In genomic region chr14:31001307-31002205, GRCm38 (mm10) we compare ENCODE assay signal across 8 mouse cellular contexts. TPM values are rescaled to one million over a fixed set of nuclear protein-coding genes. Genes with fewer than 3 reads are reported as not detected.
DNase-seq lines count a peak whose midpoint lies in the region; ATAC-seq and TF ChIP-seq lines count a peak whose summit lies in the region.

Glt8d1 (plus strand) TSS chr14:31001400.
Spcs1 (minus strand) TSS chr14:31001672.

- under 1% methylated on average over 84 of the region's 84 CpGs for WGBS in lung, embryonic 14.5 days

- H3K36me3 ChIP-seq in ES-E14 (ENCODE audit: control insufficient read depth, insufficient read depth, low read length, poor library complexity, severe bottlenecking): no peaks in the 10 kb centered on the region
- H3K36me3 ChIP-seq in lung, embryonic 14.5 days (ENCODE audit: insufficient read depth): peaks cover 18% of the 10 kb centered on the region; the same call in 1 of the 2 replicates

- H3K4me2 ChIP-seq in lung, embryonic 14.5 days: peak within 1 kb of the TSS; percentile 68

- in situ Hi-C loops in ES-E14 (cut with MboI; ENCODE audit: low sequenced_read_pairs in 2 of 2, unreplicated experiment in 2 of 2): no loop called here

- H3K4me1 ChIP-seq in ES-E14 (ENCODE audit: control insufficient read depth in 2 of 2, insufficient read depth in 2 of 2, low read length in 2 of 2, poor library complexity in 1 of 2): peaks cover 0 to 3% of the 10 kb centered on the region in 2 experiments; a peak in 1 of 4 replicates
- 0 out of 2 replicates have a peak, but pooled peaks cover 4% of the 10 kb centered on the region for H3K4me1 ChIP-seq in lung, embryonic 14.5 days (ENCODE audit: insufficient read depth)

- peak within 1 kb of the TSS; percentile 28 for H3K27ac ChIP-seq in ES-E14 (ENCODE audit: insufficient read depth, low read depth, low read length, poor library complexity, severe bottlenecking)
- peak within 1 kb of the TSS; percentile 87 for H3K27ac ChIP-seq in lung, embryonic 14.5 days (ENCODE audit: low read depth)

- no peaks in the 10 kb centered on the region for H3K9me3 ChIP-seq in ES-E14 (ENCODE audit: control insufficient read depth, insufficient read depth, low read depth, low read length)
- no peaks in the 10 kb centered on the region for H3K9me3 ChIP-seq in lung, embryonic 14.5 days (ENCODE audit: low read depth, low read length)

- no peaks in the 10 kb centered on the region for H3K27me3 ChIP-seq in lung, embryonic 14.5 days (ENCODE audit: insufficient read depth, low read length)

- DNase-seq in ES-E14 (ENCODE audit: low read depth, low spot score): peak; percentile 60
- peak; percentile 82 for DNase-seq in cerebellum, adult 8-10 months
- peak; percentile 70 for DNase-seq in forelimb bud, embryonic 11.5 days (ENCODE audit: low read depth, low spot score)
- peak; percentile 85 for DNase-seq in heart, postnatal 4 days
- DNase-seq in layer of hippocampus, adult 8-10 months (ENCODE audit: low spot score in 2 of 2): peak; percentile 76 to 85
- DNase-seq in lung, embryonic 14.5 days: peak; percentile 89
- peak; percentile 87 for DNase-seq in testis, postnatal 14 days (ENCODE audit: low spot score)

- TF ChIP-seq CTCF in lung, embryonic 14.5 days (IDR thresholded peaks at IDR 0.05; ENCODE audit: low read depth): no peak

- peak; percentile 94 for ATAC-seq in lung, embryonic 14.5 days (ENCODE audit: insufficient read depth)
- peak; percentile 64 for ATAC-seq in neutrophil, adult 5-6 weeks (ENCODE audit: extremely low read depth, insufficient number of reproducible peaks, low FRiP score, poor library complexity, severe bottlenecking)

- peak within 1 kb of the TSS; percentile 93 for H3K9ac ChIP-seq in ES-E14 (ENCODE audit: insufficient read depth, low read depth, low read length, poor library complexity, severe bottlenecking)
- H3K9ac ChIP-seq in lung, embryonic 14.5 days: peak within 1 kb of the TSS; percentile 67

- H3K4me3 ChIP-seq in ES-E14 (ENCODE audit: insufficient read depth in 1 of 2, low read depth in 1 of 2, low read length in 2 of 2, poor library complexity in 1 of 2, severe bottlenecking in 1 of 2): peak within 1 kb of the TSS; percentile 84 to 95
- peak within 1 kb of the TSS; percentile 92 for H3K4me3 ChIP-seq in lung, embryonic 14.5 days (ENCODE audit: low read depth, low read length)

TF ChIP-seq in ES-E14, 5 proteins besides CTCF, POLR2A, EP300 and RAD21:
- TF ChIP-seq HCFC1 (IDR thresholded peaks at IDR 0.05; ENCODE audit: borderline replicate concordance, insufficient read depth, low read length) (peak; percentile 30; the same call in 1 of the 2 replicates), MAFK (IDR thresholded peaks at IDR 0.05; ENCODE audit: insufficient read depth, low read depth, low read length) (no peak), ZC3H11A (IDR thresholded peaks at IDR 0.05; ENCODE audit: borderline replicate concordance, low read depth, low read length) (no peak), ZNF384 (IDR thresholded peaks at IDR 0.05; ENCODE audit: low read depth, low read length) (no peak), CHD2 (IDR thresholded peaks at IDR 0.05; ENCODE audit: low read depth, low read length) (no peak)

RNA-seq across cellular contexts. Expression of gene Glt8d1, which starts in this region (rescaled TPM):
- total RNA-seq in ES-E14 (2012; rRNA removed): 22.4 and 25.4 TPM in 2 replicates
- 10 to 100 TPM; 31.2 to 32.3 TPM for total RNA-seq in heart, postnatal 4 days (2021)
- 10 to 100 TPM; 41.3 to 55.0 (median 48.5) TPM for total RNA-seq in layer of hippocampus, adult 8-10 months (2022)
- 69.1 and 69.6 TPM in 2 replicates for polyA plus RNA-seq in lung, embryonic 14.5 days (2014; fragmentation: Nextera tagmentation; extraction: Ambion mirVana)
- 16.0 and 22.6 TPM in 2 replicates for total RNA-seq in neutrophil, adult 5-6 weeks (2017)

RNA-seq across cellular contexts. Expression of gene Spcs1, which starts in this region (rescaled TPM):
- 161 and 182 TPM in 2 replicates for total RNA-seq in ES-E14 (2012; rRNA removed)
- 100 to 1,000 TPM; 176 to 181 TPM for total RNA-seq in heart, postnatal 4 days (2021)
- 100 to 1,000 TPM; 150 to 171 (median 167) TPM for total RNA-seq in layer of hippocampus, adult 8-10 months (2022)
- 352 and 383 TPM in 2 replicates for polyA plus RNA-seq in lung, embryonic 14.5 days (2014; fragmentation: Nextera tagmentation; extraction: Ambion mirVana)
- 52.3 and 53.5 TPM in 2 replicates for total RNA-seq in neutrophil, adult 5-6 weeks (2017)

Comparison
In these comparisons a context has a peak if more than half of its experiments do, and no peak if none do; other contexts are left out.
1. Peak in every context shown above with its lines: DNase-seq, ATAC-seq, H3K4me3 ChIP-seq and H3K27ac ChIP-seq.